Mouse (Mus musculus) midbrain, embryonic 10.5 days (tissue): Measurements from ENCODE around the gene Sparcl1. TPM values are rescaled to one million over a fixed set of nuclear protein-coding genes. Genes with fewer than 3 reads are reported as not detected.

ENCODE experiments used
- DNase-seq: peaks from one replicate; pipeline ENCODE4 v3.0.0-alpha.2; 2017; ENCODE audit warnings: low spot score
- H3K27ac ChIP-seq: fragments of 300-500 bp; sonication (generic); replicated peaks from 2 replicates; pipeline ENCODE4 v1.5.1; 2016; ENCODE audit warnings: mild to moderate bottlenecking
- H3K27me3 ChIP-seq: fragments of 300-500 bp; sonication (generic); 2 replicates; pipeline ENCODE4 v1.6.1; 2016; ENCODE audit warnings: low read depth, mild to moderate bottlenecking; ENCODE audit not compliant: poor library complexity, severe bottlenecking
- H3K36me3 ChIP-seq: fragments of 300-500 bp; sonication (generic); 2 replicates; pipeline ENCODE4 v1.6.1; 2016; ENCODE audit warnings: mild to moderate bottlenecking, moderate library complexity
- H3K4me1 ChIP-seq: fragments of 300-500 bp; sonication (generic); 2 replicates; pipeline ENCODE4 v1.6.1; 2016
- H3K4me3 ChIP-seq: fragments of 300-500 bp; sonication (generic); 2 replicates; pipeline ENCODE4 v1.5.1; 2016; ENCODE audit warnings: mild to moderate bottlenecking, moderate library complexity
- H3K9me3 ChIP-seq: fragments of 300-500 bp; sonication (generic); replicated peaks from 2 replicates; pipeline ENCODE4 v1.6.1; 2016; ENCODE audit warnings: mild to moderate bottlenecking
- WGBS: fragments of 180-500 bp; shearing (Covaris S2); methylation state at CpG from one replicate; pipeline ENCODE4 v1.1.7; 2016; 5-methylcytosine and 5-hydroxymethylcytosine counted together
- polyA plus RNA-seq: library from polyadenylated mRNA; unstranded; fragments of >200 nt; fragmentation: Nextera tagmentation; extraction: Ambion mirVana; gene quantifications from 2 replicates; pipeline ENCODE4 v1.2.1, GENCODE M21; 2016

Gene Sparcl1
- polyA plus RNA-seq, 1 experiment from 2014 or later: 30.0 TPM

DNA sequence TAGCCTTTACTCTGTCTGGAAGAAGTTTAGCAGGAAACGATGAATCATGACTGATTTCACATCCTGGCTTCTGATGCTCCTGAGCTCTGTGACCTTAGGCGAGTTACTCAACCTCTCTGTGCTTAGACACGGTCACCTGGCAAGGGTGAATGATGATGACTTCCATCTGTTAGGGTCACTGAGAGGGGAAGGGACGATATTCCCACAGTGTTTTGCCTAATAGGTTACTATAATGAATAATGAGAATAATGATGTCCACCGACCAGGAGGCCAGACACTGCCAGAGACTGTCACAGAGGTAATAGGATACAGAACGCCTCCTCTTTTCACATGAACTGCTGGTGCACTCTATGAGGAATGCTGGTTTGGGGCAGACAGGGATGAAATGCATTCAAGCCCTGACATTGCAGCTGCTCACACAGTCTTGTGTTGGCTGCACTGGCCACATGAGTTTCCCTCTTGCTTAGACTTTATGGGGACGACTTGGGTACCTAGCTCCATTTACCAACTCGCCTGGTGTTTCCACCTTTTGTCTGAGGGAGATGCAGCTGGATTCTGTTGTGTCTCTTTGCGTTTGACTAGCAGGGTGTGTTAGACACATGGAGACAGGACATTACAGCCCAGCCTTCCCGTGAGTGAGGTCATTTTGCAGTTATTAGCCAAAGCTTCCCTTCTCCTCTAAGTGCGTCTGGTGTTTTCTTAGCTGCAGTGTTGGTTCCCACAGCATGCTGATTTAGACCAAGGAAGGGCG is 14.9 kb upstream of the Sparcl1 start:
- Histone ChIP-seq H3K4me1 (peaks cover 5% of the 10 kb centered on the region), H3K27me3 (no peaks in the 10 kb centered on the region), H3K9me3 (no peaks in the 10 kb centered on the region), H3K27ac (peak overlapping the region; percentile 29), H3K4me3 (no peak overlapping the region), H3K36me3 (no peaks in the 10 kb centered on the region)
- DNase-seq: no peak
- 79% methylated on average over 12 of the region's 12 CpGs for WGBS

DNA sequence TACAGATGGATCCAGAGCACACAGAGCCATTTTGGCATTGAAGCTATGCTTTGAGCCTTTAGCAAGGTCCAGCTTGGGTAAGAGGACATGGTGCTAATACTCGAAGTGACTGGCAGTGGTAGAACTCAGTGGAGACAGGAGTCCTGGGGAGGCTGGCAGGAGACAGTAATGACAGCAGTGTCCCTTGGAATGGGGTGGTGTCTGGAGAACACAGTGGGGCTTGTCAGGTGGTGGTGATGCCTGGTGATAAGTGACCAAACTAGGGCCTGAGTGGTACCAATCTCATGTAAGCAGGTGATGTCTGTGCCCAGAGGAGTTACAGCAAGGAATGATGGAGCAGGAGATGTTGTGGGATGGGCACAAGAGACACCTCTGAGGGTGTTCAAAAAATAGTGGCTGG is 13.8 kb upstream of the Sparcl1 start:
- Histone ChIP-seq H3K4me3 (no peak overlapping the region), H3K9me3 (no peaks in the 10 kb centered on the region), H3K27ac (no peak overlapping the region), H3K4me1 (peaks cover 5% of the 10 kb centered on the region), H3K36me3 (no peaks in the 10 kb centered on the region), H3K27me3 (no peaks in the 10 kb centered on the region)
- DNase-seq: no peak
- 81% methylated on average over 1 of the region's 1 CpGs for WGBS

DNA sequence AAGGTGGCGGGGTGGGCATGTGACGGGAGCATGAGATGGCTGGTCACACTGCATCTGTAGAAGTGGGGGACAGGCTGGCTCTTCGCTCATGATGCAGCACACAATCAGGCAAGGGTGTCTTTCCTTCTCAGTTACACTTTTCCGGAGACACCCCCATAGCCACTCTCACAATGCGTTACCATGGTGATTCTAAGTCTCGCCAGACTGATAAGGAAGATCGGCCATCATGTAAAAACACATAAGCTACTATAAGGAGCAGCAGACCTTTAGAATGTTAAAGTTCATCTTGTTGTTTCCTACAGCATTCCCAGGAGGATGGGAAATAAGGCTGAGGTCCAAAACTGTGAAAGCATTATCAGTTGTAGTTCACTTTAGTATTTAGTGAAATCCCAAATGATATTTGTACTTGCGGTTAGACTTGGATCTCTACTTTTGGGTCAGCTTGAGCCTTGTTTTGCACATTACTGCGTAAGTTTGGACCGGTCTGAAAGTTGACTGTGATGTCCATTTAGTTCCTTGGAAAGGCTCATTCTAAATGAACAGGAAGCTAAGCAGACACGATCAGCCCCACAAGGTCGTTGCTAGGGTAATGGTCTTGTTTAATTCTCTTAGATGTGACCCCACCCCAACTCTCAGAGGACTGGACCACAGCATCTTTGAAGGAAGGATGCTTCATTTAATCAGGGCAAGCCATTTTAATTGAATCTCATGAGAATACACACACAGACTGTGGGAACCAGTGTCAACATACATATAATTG is 13.2 kb upstream of the Sparcl1 start:
- Histone ChIP-seq H3K4me1 (peaks cover 5% of the 10 kb centered on the region), H3K27ac (no peak overlapping the region), H3K4me3 (no peak overlapping the region), H3K27me3 (no peaks in the 10 kb centered on the region), H3K9me3 (no peaks in the 10 kb centered on the region), H3K36me3 (no peaks in the 10 kb centered on the region)
- DNase-seq: no peak
- WGBS: 92% methylated on average over 12 of the region's 12 CpGs

DNA sequence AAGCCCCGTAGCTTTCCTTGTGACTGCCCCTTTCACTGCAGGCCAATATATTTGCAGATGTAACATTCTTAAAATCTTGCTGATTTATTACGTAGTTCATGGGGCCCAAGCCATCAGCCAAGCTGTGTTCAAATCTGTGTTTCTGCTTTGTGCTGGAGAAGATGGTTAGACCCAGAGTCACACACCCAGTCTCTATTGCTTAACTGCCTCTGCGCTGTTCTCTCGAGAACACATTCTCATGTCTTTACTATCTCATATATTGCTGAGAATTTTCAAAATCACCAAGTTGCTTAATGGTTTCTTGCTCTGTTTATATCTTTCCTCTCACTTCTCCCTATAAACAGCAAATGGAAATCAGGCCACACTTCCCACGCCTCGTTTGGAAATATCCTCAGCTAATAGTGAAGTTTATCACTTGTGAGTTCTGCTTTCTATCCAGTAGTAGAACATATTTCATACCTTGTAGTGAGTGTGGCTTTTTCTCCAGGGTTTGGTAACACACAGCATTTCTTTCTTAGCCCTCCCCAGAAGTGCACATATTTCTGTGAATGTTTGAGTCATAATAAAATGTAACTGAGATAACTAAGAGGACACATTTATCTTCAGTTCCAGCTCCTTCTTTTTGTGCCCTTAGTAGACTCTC is 10.6 kb upstream of the Sparcl1 start:
- no peaks in the 10 kb centered on the region for H3K36me3 ChIP-seq
- H3K27me3 ChIP-seq: no peaks in the 10 kb centered on the region
- no peak for DNase-seq
- no peak overlapping the region for H3K4me3 ChIP-seq
- WGBS: 89% methylated on average over 6 of the region's 6 CpGs
- H3K4me1 ChIP-seq: peaks cover 5% of the 10 kb centered on the region
- H3K9me3 ChIP-seq: no peaks in the 10 kb centered on the region
- no peak overlapping the region for H3K27ac ChIP-seq

DNA sequence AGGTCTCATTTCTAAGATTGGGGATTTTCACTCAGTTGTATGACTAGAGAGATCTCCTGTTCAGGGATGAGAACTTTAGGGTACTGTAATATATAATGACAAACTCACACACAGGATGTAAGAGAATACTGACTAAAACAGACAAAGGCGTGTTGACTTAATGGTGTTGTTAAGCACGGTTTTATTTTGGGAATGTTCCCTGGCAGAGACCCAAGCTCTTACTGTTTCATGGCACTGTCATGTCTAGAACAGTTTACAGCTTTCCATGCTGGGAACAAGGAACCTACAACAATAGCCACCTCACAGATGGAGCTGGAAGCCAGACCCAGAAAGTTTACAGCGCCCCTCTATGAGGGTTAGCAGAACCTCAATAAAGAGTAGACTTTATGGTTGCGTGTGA is 2.4 kb upstream of the Sparcl1 start:
- Histone ChIP-seq H3K27ac (no peak overlapping the region), H3K27me3 (peaks cover 6% of the 10 kb centered on the region; the same call in 1 of the 2 replicates)

DNA sequence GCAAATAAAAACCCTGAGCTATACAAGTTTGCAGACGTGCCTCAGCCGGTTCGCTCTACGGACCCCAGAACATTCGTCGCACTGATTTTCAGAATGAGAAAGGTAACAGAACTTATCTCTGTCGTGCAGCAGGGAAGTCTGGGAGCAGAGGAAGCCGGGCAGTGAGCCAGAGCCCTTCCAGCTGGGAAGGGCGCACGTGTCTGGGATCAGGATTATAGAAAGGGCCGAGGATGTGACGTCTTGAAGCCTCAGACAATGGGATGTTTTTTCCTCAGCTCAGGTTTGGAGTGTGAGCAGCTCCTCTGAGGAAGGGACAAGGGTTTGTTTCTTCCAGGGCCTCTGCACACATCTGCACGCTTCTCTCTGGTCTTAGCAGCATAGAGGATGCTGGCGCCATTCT is 1.6 kb upstream of the Sparcl1 start:
- 71% methylated on average over 14 of the region's 14 CpGs for WGBS
- Histone ChIP-seq H3K36me3 (no peaks in the 10 kb centered on the region), H3K27ac (peak overlapping the region; percentile 57), H3K4me3 (no peak overlapping the region), H3K4me1 (peaks cover 49% of the 10 kb centered on the region), H3K27me3 (peaks cover 6% of the 10 kb centered on the region; the same call in 1 of the 2 replicates), H3K9me3 (no peaks in the 10 kb centered on the region)
- DNase-seq: peak; percentile 34

More for the DNA sequence above, 2.4 kb upstream of the Sparcl1 start:
- H3K9me3 ChIP-seq: no peaks in the 10 kb centered on the region
- peaks cover 42% of the 10 kb centered on the region for H3K4me1 ChIP-seq
- H3K4me3 ChIP-seq: no peak overlapping the region
- H3K36me3 ChIP-seq: no peaks in the 10 kb centered on the region
- WGBS: 90% methylated on average over 4 of the region's 4 CpGs
- no peak for DNase-seq

DNA sequence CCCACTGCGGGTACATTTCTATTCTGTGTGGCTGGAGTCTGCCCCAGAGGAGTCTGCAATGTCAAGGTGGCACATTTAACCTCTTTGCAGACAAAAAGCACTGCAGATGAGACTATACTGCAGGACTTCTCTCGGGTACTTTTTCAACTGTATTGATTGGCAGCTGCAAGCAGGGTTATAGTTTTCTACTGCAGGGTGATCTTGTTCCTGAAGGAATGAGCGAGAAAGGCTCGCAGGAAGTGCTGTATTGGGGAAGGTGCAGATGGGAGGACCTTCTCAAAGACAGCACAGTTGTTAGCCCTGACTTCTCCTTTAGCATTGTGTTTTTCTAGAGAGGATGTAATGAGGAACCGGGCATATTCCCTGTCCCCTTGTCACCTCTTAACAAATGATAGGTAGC is 1.0 kb downstream of the Sparcl1 start:
- H3K36me3 ChIP-seq: no peaks in the 10 kb centered on the region
- H3K9me3 ChIP-seq: no peaks in the 10 kb centered on the region
- peaks cover 12% of the 10 kb centered on the region; the same call in 1 of the 2 replicates for H3K27me3 ChIP-seq
- peak overlapping the region; percentile 81 for H3K27ac ChIP-seq
- H3K4me3 ChIP-seq: peak overlapping the region; percentile 11; the same call in 1 of the 2 replicates
- peaks cover 72% of the 10 kb centered on the region for H3K4me1 ChIP-seq
- WGBS: 45% methylated on average over 5 of the region's 5 CpGs
- DNase-seq: peak; percentile 28

DNA sequence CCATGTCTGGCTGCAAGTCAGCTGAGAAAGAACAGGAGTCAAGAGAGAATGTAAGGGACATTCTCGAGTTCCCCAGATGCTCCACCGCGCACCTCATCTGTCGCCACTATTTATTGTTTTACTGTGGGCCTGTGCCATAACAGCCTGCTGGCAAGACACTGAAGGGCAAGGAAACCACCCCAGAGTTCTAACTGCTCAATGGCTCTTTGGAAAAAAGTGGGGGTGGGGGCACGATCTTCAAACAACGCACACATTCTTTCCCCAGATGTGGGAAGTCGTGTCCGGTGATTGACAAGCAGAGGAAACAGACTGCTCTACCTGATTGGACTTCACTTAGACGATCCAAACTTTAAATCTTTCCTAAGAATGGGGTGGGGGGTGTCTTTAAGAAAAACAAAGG is 1.5 kb downstream of the Sparcl1 start:
- 32% methylated on average over 9 of the region's 9 CpGs for WGBS
- Histone ChIP-seq H3K36me3 (no peaks in the 10 kb centered on the region), H3K9me3 (no peaks in the 10 kb centered on the region), H3K4me3 (peak overlapping the region; percentile 11; the same call in 1 of the 2 replicates), H3K27ac (peak overlapping the region; percentile 81), H3K27me3 (peaks cover 16% of the 10 kb centered on the region; the same call in 1 of the 2 replicates), H3K4me1 (peaks cover 74% of the 10 kb centered on the region)
- peak; percentile 45 for DNase-seq

DNA sequence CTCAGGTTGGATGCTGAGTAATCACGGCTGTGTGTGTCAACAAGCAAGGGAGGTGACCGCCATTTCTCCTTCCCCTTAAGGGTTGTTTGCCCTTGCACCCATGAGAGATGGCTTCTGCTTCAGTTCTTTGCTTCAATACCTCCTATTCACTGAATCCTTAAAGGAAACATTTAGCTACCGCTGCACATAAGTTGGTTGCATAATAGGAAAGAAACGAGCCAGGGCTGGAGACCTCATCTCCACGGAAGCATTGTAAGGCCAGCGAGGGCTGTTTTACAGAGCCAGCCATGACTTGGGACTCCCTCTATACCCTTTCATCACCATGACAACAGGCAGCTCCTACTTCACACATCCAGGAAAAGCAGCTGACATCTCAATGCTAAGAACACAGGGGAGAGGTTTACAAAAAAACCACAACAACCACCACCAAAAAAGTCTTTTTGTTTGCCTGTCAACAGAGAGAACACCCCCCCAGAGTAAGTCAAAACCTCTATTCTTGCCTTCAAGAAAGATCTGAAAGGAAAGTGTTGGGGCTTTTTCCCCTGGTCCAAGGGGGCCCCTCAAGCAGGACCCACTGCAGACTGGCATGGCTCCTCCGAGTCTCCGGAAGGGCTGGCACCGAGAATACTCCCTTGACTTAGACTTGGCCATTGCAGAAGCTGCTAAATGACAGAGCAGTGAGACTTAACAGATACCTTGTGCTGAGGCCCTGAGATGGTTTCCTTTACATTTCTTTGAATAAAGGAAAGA is 3.2 kb downstream of the Sparcl1 start:
- peaks cover 19% of the 10 kb centered on the region; the same call in 1 of the 2 replicates for H3K27me3 ChIP-seq
- H3K4me1 ChIP-seq: peaks cover 79% of the 10 kb centered on the region
- H3K4me3 ChIP-seq: peak overlapping the region; percentile 20; the same call in 1 of the 2 replicates

DNA sequence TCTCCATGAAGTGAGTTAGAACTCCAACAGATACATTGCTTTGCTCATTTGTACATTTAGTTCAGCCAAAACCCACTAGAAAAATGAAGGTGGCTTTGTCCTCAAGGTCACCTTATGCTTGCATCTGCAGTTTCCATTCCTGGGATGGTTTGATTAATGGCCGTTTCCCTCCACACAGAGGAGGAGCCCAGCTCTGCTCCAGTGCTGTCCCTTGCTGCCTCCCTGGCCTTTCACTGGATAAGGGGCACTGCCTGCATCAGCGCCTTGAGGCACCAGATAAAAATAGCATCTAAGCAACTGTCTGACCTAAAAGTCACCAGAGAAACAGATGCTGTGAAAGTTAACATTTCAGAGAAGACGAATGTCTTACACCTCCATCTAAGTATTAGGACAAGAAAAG is 4.0 kb downstream of the Sparcl1 start:
- no peaks in the 10 kb centered on the region for H3K9me3 ChIP-seq
- peaks cover 72% of the 10 kb centered on the region for H3K4me1 ChIP-seq
- H3K27me3 ChIP-seq: peaks cover 13% of the 10 kb centered on the region; the same call in 1 of the 2 replicates
- H3K4me3 ChIP-seq: 0 out of 2 replicates have a peak overlapping the region, but pooled peaks have one; percentile 38
- DNase-seq: peak; percentile 35
- H3K36me3 ChIP-seq: no peaks in the 10 kb centered on the region
- peak overlapping the region; percentile 81 for H3K27ac ChIP-seq
- WGBS: 40% methylated on average over 3 of the region's 3 CpGs

More for the DNA sequence above, 3.2 kb downstream of the Sparcl1 start:
- Histone ChIP-seq H3K9me3 (no peaks in the 10 kb centered on the region), H3K27ac (peak overlapping the region; percentile 81), H3K36me3 (no peaks in the 10 kb centered on the region)
- 12% methylated on average over 9 of the region's 9 CpGs for WGBS
- DNase-seq: peak; percentile 78

DNA sequence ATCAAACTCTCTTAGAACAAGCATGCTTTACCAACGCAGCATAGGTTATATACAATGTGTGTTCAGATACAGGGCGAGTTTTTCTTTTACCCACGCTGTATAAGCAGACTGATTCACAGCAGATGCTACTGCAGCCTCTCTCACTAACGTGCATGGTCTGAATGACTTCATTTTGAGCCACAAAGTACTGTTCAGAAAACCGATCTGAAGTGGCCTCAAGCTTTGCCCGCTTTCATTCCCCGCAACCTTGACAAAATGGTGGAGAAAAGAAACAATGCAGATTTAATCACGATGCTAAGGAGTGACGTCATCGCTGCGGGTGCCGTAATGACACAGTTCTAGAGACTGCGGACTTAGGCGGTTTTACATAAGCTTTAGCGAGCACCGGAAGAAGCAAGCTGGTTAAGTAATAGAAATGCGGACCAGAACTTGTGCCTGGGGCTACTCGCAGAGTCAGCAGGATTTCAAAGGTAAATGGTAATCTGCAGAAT is 4.6 kb downstream of the Sparcl1 start:
- no peaks in the 10 kb centered on the region for H3K36me3 ChIP-seq
- H3K4me1 ChIP-seq: peaks cover 78% of the 10 kb centered on the region
- peaks cover 13% of the 10 kb centered on the region; the same call in 1 of the 2 replicates for H3K27me3 ChIP-seq
- 17% methylated on average over 18 of the region's 18 CpGs for WGBS
- H3K27ac ChIP-seq: peak overlapping the region; percentile 81
- peak overlapping the region; percentile 38 for H3K4me3 ChIP-seq
- peak; percentile 61 for DNase-seq
- no peaks in the 10 kb centered on the region for H3K9me3 ChIP-seq
